Mouse (Mus musculus): ENCODE measurements around the gene Ankrd33b.

DNA sequence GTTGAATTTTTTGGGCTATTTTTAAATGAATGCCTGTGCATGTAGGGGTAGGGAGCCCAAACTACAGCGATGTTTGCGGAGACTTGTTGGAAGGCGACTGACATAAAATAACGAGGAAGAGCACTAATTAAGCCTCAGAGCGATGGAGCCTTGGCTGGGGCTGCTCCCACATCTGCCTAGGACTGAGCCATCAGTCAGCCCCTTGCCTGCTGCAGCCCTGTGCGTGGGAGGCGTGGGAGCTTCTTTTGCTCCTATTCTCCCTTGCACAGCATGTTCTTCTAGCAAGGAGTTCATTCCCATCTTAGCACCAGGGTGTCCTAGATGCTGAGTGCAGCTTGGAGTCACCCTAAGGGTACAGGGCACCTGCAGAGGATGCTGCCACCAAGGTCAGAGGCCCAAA, 25.2 kb upstream of the Ankrd33b start:
- no peak for TF ChIP-seq CTCF (IDR thresholded peaks at IDR 0.05; ENCODE audit: low read depth, low read length)
- no peak for TF ChIP-seq GATA1 (IDR thresholded peaks at IDR 0.05; ENCODE audit: borderline replicate concordance, low read length)
- TF ChIP-seq TAL1 (conservative IDR thresholded peaks at IDR 0.05; ENCODE audit: low read depth, low read length): no peak
- no peak for TF ChIP-seq POLR2AphosphoS5 (IDR thresholded peaks at IDR 0.05; ENCODE audit: insufficient replicate concordance, low read depth, low read length)
